Mouse (Mus musculus) liver, embryonic 14.5 days (tissue): ENCODE data around the gene Bckdk. TPM values are rescaled to one million over a fixed set of nuclear protein-coding genes. Genes with fewer than 3 reads are reported as not detected.

ENCODE experiments used
- ATAC-seq: fragments of 200-750 bp; cut with Nextera tagmentation; 2 replicates; pipeline ENCODE4 v1.8.0; 2017; ENCODE audit warnings: moderate number of reproducible peaks, mild to moderate bottlenecking, moderate library complexity; ENCODE audit not compliant: insufficient read depth
- DNase-seq, 3 experiments: peaks; one replicate each; pipeline ENCODE4 v3.0.0-alpha.2; 2012 to 2013; ENCODE audit warnings: low read depth in 3 of 3, low spot score in 3 of 3
- H3K27ac ChIP-seq: fragments of 300-500 bp; sonication (generic); 2 replicates; pipeline ENCODE4 v1.5.1; 2014; ENCODE audit warnings: moderate library complexity, mild to moderate bottlenecking, control low read depth, inconsistent platforms
- H3K27me3 ChIP-seq: fragments of 300-500 bp; sonication (generic); 2 replicates; pipeline ENCODE4 v1.6.1; 2014; ENCODE audit warnings: mild to moderate bottlenecking, low read length, moderate library complexity; ENCODE audit not compliant: control insufficient read depth, insufficient read depth
- H3K36me3 ChIP-seq: fragments of 300-500 bp; sonication (generic); replicated peaks from 2 replicates; pipeline ENCODE4 v1.6.1; 2014; ENCODE audit warnings: low read depth; ENCODE audit not compliant: control insufficient read depth, insufficient read depth
- H3K4me1 ChIP-seq, 2 experiments: fragments of 200-500 bp in 1 of 2; fragments of 300-500 bp in 1 of 2; sonication (generic) in 1 of 2; replicated peaks; 2 replicates each; pipeline ENCODE4 v1.6.1; 2012 to 2014; ENCODE audit warnings: antibody characterized with exemption in 1 of 2, inconsistent platforms in 1 of 2, low read length in 1 of 2; ENCODE audit not compliant: control insufficient read depth in 2 of 2, insufficient read depth in 2 of 2
- H3K4me2 ChIP-seq: fragments of 300-500 bp; sonication (generic); 2 replicates; pipeline ENCODE4 v1.6.1; 2014; ENCODE audit warnings: low read depth, mild to moderate bottlenecking, control low read depth, moderate library complexity
- H3K4me3 ChIP-seq, 2 experiments: fragments of 200-500 bp in 1 of 2; fragments of 300-500 bp in 1 of 2; sonication (generic) in 1 of 2; 2 replicates each; pipeline ENCODE4 v1.5.1; 2012 to 2014; ENCODE audit warnings: low read depth in 2 of 2, low read length in 2 of 2, mild to moderate bottlenecking in 2 of 2, control low read depth in 1 of 2, inconsistent platforms in 1 of 2, moderate library complexity in 1 of 2; ENCODE audit not compliant: insufficient read depth in 1 of 2
- H3K9ac ChIP-seq: fragments of 300-500 bp; sonication (generic); replicated peaks from 2 replicates; pipeline ENCODE4 v1.6.1; 2014; ENCODE audit warnings: mild to moderate bottlenecking, control low read depth, moderate library complexity
- H3K9me3 ChIP-seq: fragments of 300-500 bp; sonication (generic); 2 replicates; pipeline ENCODE4 v1.6.1; 2016; ENCODE audit warnings: low read length, mixed read lengths; ENCODE audit not compliant: control insufficient read depth
- CTCF ChIP-seq: IDR thresholded peaks from 2 replicates; pipeline ENCODE4 v1.5.1; 2016; ENCODE audit warnings: antibody characterized with exemption, low read depth, control low read depth
- EP300 ChIP-seq: IDR thresholded peaks from 2 replicates; pipeline ENCODE4 v1.6.1; 2016; ENCODE audit warnings: antibody characterized with exemption, low read depth
- WGBS: fragments of 180-500 bp; shearing (Covaris S2); extraction: QIAGEN DNeasy Blood & Tissue Kit; methylation state at CpG from one replicate; pipeline ENCODE4 v1.1.7; 2014; ENCODE audit not compliant: insufficient replicate concordance; 5-methylcytosine and 5-hydroxymethylcytosine counted together
- polyA plus RNA-seq, 2 experiments: library from polyadenylated mRNA; depleted of rRNA in 1 of 2; stranded (reverse) in 1 of 2; unstranded in 1 of 2; fragments of >200 nt; fragmentation: Nextera tagmentation in 1 of 2; extraction: Ambion mirVana in 1 of 2; gene quantifications; 2 replicates each; pipeline versions ENCODE4 v1.2.1 to v1.2.3; 2012 to 2014

The Bckdk gene
- polyA plus RNA-seq, 2 experiments: 28.0 to 68.3 TPM

DNA sequence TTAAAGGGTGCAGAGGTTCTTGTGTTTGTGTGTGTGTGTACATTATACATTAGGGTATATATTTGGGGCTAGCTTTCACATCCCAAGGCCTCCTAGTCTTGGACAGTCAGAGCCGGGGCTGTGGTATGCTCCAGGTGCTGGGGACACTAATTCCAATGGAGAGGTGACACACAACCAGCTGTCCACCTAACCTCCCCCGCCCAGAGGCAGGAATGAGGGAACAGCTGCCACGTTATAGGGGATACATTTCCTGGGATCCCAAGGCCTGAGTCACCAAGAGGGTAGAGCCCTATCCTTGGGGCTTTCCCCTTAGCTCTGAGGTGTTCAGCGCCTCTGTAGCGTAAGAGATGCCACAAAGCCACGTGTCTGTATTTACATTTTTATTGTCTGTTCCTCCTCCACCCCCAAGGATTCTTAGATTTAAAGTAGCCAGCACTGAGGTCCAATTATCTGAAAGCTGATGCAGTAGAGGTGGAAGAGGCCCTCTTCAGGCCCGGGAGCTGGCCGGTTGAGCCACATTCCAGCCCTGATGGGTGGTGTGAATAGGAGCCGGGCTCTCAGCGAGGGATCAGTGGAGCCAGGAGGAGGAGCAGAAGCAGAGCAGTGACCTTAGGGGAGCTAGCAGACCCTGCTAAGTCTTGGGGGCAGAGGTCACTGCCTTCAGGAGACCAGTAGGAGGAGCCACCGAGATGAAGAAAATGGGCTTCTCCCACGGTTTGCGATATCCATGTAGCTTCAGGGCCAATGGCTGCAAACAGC lies 28.6 kb downstream of the Bckdk start:
- Histone ChIP-seq H3K27ac (no peak overlapping the region), H3K27me3 (no peaks in the 10 kb centered on the region), H3K4me2 (peak overlapping the region; percentile 7; the same call in 1 of the 2 replicates), H3K9ac (no peak overlapping the region), H3K9me3 (no peaks in the 10 kb centered on the region), H3K4me3 (no peak overlapping the region), H3K36me3 (no peaks in the 10 kb centered on the region), H3K4me1 (peaks cover 6 to 16% of the 10 kb centered on the region in 2 experiments; a peak in 3 of 4 replicates)
- ATAC-seq: no peak
- 57% methylated on average over 13 of the region's 13 CpGs for WGBS
- no peak for TF ChIP-seq CTCF
- TF ChIP-seq EP300: no peak
- no peak for DNase-seq

DNA sequence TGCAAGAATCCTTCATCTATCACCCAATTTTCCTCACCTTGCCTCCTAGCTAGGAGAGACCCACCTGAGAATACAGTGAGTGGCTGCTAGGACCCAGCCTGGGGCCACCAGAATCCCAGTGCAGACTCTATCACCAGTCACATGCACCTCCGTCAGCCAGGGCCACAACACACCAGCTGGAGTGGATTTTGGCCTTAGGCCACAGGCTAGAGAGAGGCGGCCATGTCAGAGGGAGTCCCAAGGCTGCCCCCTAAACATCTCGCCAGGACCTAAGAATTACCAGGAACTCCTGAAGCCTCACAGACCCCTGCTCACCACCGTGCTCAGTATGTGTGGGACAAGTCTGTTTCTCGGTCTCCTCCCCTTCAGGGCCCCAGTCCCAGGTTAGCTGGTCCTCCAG lies 30.2 kb downstream of the Bckdk start:
- Histone ChIP-seq H3K36me3 (no peaks in the 10 kb centered on the region), H3K27ac (no peak overlapping the region), H3K27me3 (no peaks in the 10 kb centered on the region), H3K4me3 (no peak overlapping the region), H3K9me3 (no peaks in the 10 kb centered on the region), H3K9ac (no peak overlapping the region), H3K4me2 (no peak overlapping the region), H3K4me1 (peaks cover 6 to 16% of the 10 kb centered on the region in 2 experiments; a peak in 3 of 4 replicates)
- WGBS: 72% methylated on average over 5 of the region's 5 CpGs
- TF ChIP-seq CTCF: no peak
- no peak for TF ChIP-seq EP300
- ATAC-seq (no peak), DNase-seq (no peak)

DNA sequence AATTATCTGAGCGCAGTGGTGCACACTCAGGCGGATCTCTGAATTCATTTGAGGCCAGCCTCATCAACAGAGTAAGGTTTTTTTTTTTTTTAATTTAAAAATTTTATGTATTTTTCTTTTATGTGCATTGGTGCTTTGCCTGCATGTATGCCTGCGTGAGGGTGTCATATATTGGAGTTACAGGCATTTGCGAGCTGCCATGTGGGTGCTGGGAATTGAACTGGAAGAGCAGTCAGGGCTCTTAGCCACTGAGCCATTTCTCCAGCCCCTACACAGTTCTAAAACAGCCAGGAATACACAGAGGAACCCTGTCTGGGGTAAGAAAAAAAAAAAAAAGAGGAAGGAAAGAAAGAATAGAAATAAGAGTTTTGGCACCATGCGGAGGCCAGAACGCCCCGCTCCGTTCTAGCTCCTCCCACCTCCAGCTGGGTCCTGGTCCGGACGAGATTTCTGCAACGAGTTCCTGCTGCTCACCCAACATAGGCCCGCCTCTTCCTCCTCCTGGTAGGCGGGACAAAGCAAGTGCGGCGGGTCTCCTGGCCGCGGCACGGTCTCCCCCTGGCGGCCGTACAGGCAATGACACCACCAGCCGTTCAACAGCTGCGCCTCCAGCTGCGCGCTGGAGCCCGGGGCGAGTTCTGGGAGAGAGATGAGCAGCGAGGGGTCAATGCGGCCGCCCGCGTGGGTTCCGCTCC lies 31.3 kb downstream of the Bckdk start:
- Histone ChIP-seq H3K9me3 (no peaks in the 10 kb centered on the region), H3K9ac (peak overlapping the region; percentile 77), H3K4me2 (peak overlapping the region; percentile 99), H3K4me1 (peaks cover 3 to 9% of the 10 kb centered on the region in 2 experiments; a peak in 3 of 4 replicates), H3K27me3 (no peaks in the 10 kb centered on the region), H3K36me3 (no peaks in the 10 kb centered on the region), H3K27ac (no peak overlapping the region), H3K4me3 (peak overlapping the region; percentile 64 to 81)
- 6% methylated on average over 32 of the region's 32 CpGs for WGBS
- TF ChIP-seq EP300 (no peak), CTCF (peak; percentile 99)
- peak; percentile 90 for DNase-seq
- ATAC-seq: peak; percentile 91

DNA sequence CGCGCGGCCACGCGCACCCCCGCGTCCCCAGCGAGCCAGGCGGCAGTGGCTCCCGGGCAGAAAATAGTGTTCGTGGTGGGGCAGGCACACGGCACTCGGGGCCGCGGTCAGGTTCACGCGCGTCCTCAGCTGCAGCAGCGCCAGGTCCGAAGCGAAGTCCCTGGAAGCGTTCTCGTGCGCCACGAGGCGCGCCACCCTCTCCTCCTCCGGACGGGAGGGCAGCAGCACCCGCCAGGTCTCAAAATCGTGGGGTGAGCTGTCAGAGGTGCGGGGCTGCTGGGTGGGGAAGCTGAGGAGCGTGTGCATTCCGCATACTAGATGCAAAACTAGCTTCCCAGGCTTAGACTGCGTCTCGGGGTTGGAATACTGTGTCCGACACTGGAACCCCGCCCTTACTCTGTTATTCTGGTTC lies 31.9 kb downstream of the Bckdk start:
- Histone ChIP-seq H3K4me3 (peak overlapping the region; percentile 64 to 81), H3K9me3 (no peaks in the 10 kb centered on the region), H3K4me2 (peak overlapping the region; percentile 99), H3K27me3 (no peaks in the 10 kb centered on the region), H3K36me3 (no peaks in the 10 kb centered on the region), H3K4me1 (peaks cover 3 to 9% of the 10 kb centered on the region in 2 experiments; a peak in 3 of 4 replicates), H3K9ac (peak overlapping the region; percentile 77), H3K27ac (no peak overlapping the region)
- TF ChIP-seq CTCF (no peak), EP300 (no peak)
- WGBS: under 1% methylated on average over 38 of the region's 38 CpGs
- peak; percentile 40 for ATAC-seq
- no peak for DNase-seq

DNA sequence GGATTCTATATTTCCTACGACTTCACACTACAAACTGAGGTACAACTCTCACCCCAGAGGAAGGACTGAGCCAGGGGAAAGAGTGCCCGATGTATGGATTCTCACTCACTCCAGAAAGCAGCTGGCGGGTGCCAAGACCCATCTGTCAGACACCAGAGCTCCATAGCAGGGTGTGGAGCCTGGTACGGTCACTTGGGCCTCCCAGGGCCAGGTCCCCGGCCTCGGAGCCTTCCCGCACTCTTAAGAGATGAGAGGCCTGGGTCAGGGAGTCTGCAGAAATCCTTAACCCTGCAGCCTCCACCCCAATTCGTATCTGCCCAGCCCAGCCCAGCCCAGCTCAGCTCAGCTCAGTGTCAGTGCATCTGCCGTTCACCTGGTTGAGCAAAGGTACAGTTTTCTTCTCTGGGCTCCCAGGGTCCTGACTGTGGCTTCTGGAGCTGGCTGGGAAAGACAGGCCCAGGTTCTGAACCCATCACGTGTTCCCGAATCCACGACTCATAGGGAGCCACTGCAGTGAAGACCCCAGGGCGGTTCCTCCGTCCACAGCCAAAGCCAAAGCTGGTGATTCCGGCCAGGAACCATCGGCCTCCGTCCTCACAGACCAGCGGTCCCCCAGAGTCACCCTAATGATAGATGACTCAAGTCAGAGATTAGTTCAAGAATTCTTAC lies 32.5 kb downstream of the Bckdk start:
- ATAC-seq (no peak), DNase-seq (no peak)
- Histone ChIP-seq H3K27ac (no peak overlapping the region), H3K4me2 (peak overlapping the region; percentile 99), H3K9ac (peak overlapping the region; percentile 77), H3K27me3 (no peaks in the 10 kb centered on the region), H3K4me3 (peak overlapping the region; percentile 64 to 81), H3K36me3 (no peaks in the 10 kb centered on the region), H3K9me3 (no peaks in the 10 kb centered on the region), H3K4me1 (peaks cover 3 to 9% of the 10 kb centered on the region in 2 experiments; a peak in 3 of 4 replicates)
- 56% methylated on average over 18 of the region's 18 CpGs for WGBS
- TF ChIP-seq EP300 (no peak), CTCF (no peak)
